Mouse (Mus musculus) hindbrain, embryonic 13.5 days (tissue): ENCODE results near the gene Chrna1. TPM values are rescaled to one million over a fixed set of nuclear protein-coding genes. Genes with fewer than 3 reads are reported as not detected.

Source experiments
- ATAC-seq: fragments of 200-750 bp; cut with Nextera tagmentation; 2 replicates; pipeline ENCODE4 v1.8.0; 2017; ENCODE audit warnings: moderate TSS enrichment; ENCODE audit not compliant: low FRiP score
- H3K27ac ChIP-seq: fragments of 300-500 bp; sonication (generic); 2 replicates; pipeline ENCODE4 v1.5.1; 2015; ENCODE audit warnings: inconsistent platforms, mild to moderate bottlenecking, moderate library complexity
- H3K27me3 ChIP-seq: fragments of 300-500 bp; sonication (generic); 2 replicates; pipeline ENCODE4 v1.6.1; 2015; ENCODE audit warnings: mild to moderate bottlenecking, inconsistent platforms
- H3K36me3 ChIP-seq: fragments of 300-500 bp; sonication (generic); 2 replicates; pipeline ENCODE4 v1.6.1; 2015; ENCODE audit warnings: mild to moderate bottlenecking, inconsistent platforms
- H3K4me1 ChIP-seq: fragments of 300-500 bp; sonication (generic); replicated peaks from 2 replicates; pipeline ENCODE4 v1.6.1; 2015; ENCODE audit warnings: inconsistent platforms
- H3K4me2 ChIP-seq: fragments of 300-500 bp; sonication (generic); 2 replicates; pipeline ENCODE4 v1.6.1; 2015; ENCODE audit warnings: inconsistent platforms, mild to moderate bottlenecking, moderate library complexity
- H3K4me3 ChIP-seq: fragments of 300-500 bp; sonication (generic); 2 replicates; pipeline ENCODE4 v1.5.1; 2015; ENCODE audit warnings: mild to moderate bottlenecking, inconsistent platforms
- H3K9ac ChIP-seq: fragments of 300-500 bp; sonication (generic); 2 replicates; pipeline ENCODE4 v1.6.1; 2015; ENCODE audit warnings: mild to moderate bottlenecking, inconsistent platforms
- H3K9me3 ChIP-seq: fragments of 300-500 bp; sonication (generic); 2 replicates; pipeline ENCODE4 v1.6.1; 2016; ENCODE audit warnings: inconsistent platforms
- WGBS: fragments of 180-500 bp; shearing (Covaris S2); methylation state at CpG from one replicate; pipeline ENCODE4 v1.1.7; 2015; 5-methylcytosine and 5-hydroxymethylcytosine counted together
- polyA plus RNA-seq: library from polyadenylated mRNA; unstranded; fragments of >200 nt; fragmentation: Nextera tagmentation; extraction: Ambion mirVana; gene quantifications from 2 replicates; pipeline ENCODE4 v1.2.1, GENCODE M21; 2015

The Chrna1 gene
- polyA plus RNA-seq, 1 experiment from 2014 or later = 0.45 TPM

DNA sequence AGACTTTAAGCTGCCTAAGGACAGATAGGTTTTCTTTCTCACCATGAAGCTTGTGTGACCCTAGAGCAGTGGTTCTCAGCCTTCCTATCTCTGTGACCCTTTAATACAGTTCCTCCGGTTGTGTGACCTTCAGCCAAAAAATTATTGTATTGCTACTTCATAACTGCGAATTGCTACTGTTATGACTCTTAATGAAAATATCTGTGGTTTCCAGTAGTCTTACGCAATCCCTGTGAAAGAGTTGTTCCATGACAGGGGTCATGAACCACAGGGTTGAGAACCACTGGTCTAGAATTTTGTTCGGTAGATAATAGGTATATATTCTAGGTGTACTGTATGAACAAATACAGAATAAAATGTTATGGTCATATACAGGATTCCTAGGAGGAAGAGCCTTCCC, 32.9 kb downstream of the Chrna1 start:
- 91% methylated on average over 4 of the region's 4 CpGs for WGBS
- H3K9me3 ChIP-seq = no peaks in the 10 kb centered on the region
- 0 out of 2 replicates have a peak, but pooled peaks cover 4% of the 10 kb centered on the region for H3K27me3 ChIP-seq
- no peak overlapping the region for H3K9ac ChIP-seq
- H3K4me3 ChIP-seq = no peak overlapping the region
- H3K36me3 ChIP-seq = no peaks in the 10 kb centered on the region
- no peak for ATAC-seq
- H3K4me1 ChIP-seq = 0 out of 2 replicates have a peak, but pooled peaks cover 2% of the 10 kb centered on the region
- no peak overlapping the region for H3K27ac ChIP-seq
- H3K4me2 ChIP-seq = no peak overlapping the region

DNA sequence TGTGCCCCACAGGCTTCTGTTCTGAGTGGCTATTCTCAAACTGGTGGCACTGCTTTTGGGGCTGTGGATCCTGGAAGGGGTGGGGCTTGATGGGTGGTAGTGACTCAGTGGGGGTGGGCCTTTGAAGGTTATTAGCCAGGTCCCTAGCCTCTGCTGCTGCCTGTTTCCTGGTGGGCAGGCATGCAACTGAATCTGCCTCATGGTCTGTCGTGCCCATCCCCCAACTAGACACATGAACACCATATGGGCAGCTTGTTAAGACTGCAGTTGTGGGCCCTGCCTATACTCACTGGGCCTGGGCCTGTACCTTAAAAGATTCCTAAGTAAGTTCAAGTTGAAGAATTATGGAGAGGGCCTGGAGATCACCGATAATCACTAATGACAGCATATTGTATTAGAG, 34.6 kb downstream of the Chrna1 start:
- H3K27ac ChIP-seq = no peak overlapping the region
- H3K36me3 ChIP-seq = no peaks in the 10 kb centered on the region
- H3K4me3 ChIP-seq = no peak overlapping the region
- H3K27me3 ChIP-seq = 0 out of 2 replicates have a peak, but pooled peaks cover 6% of the 10 kb centered on the region
- H3K9ac ChIP-seq = no peak overlapping the region
- H3K9me3 ChIP-seq = no peaks in the 10 kb centered on the region
- no peak overlapping the region for H3K4me2 ChIP-seq
- no peak for ATAC-seq
- 75% methylated on average over 2 of the region's 2 CpGs for WGBS
- H3K4me1 ChIP-seq = peaks cover 5% of the 10 kb centered on the region; the same call in 1 of the 2 replicates

DNA sequence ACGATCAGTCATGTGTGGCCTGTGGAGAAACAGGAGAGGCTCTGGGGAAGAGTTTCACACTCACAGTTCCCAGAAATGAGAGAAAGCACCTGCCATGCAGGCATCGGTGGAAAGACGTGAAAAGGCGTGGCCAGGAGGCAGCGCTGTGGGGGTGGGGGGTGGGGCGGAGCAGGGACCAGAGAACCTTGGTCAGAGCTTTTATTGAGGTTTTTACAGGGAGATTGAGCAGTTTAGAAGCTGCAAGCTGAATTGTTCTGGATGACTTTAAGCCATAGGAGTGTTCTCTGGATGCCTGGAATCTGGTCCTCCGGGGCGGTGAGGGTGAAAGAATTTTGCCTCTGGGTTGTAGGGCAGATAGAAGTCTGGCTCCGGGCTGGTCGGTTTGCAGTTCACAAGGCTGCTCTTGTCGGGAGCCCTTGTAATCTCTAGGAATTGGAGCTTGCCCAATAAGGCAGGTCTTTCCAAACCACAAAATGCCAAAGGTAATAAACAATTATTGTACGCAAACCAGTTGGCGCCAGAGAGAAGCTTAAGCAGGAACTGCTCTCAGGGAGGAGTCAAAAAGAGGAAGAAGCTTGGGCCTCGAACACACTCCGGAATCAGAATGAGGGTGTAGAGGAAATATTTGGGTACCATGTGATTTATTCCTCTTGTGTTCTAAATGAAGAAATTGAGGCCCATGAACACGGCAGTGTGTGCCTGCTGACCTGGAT, 39.5 kb downstream of the Chrna1 start:
- H3K27me3 ChIP-seq = 0 out of 2 replicates have a peak, but pooled peaks cover 6% of the 10 kb centered on the region
- H3K4me2 ChIP-seq = peak overlapping the region; percentile 17; the same call in 1 of the 2 replicates
- no peaks in the 10 kb centered on the region for H3K9me3 ChIP-seq
- peaks cover 8% of the 10 kb centered on the region; the same call in 1 of the 2 replicates for H3K4me1 ChIP-seq
- no peak overlapping the region for H3K4me3 ChIP-seq
- no peaks in the 10 kb centered on the region for H3K36me3 ChIP-seq
- 47% methylated on average over 16 of the region's 16 CpGs for WGBS
- 0 out of 2 replicates have a peak overlapping the region, but pooled peaks have one; percentile 39 for H3K9ac ChIP-seq
- H3K27ac ChIP-seq = no peak overlapping the region
- no peak for ATAC-seq

DNA sequence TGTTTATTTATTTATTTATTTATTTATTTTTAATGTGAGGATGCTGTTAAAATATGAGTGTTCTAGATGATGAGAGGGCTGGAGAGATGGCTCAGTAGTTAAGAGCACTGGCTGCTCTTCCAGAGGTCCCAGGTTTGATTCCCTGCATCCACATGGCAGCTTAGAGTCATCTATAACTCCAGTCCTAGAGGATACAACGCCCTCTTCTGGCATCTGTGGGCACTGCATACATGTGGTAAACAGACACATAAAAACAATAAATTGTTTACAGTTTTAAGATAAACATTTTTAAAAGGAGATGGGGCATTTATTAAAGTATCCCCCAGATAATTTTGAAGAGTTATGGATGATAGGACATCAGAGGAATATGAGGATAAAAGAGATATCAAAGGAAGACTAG, 40.4 kb downstream of the Chrna1 start:
- WGBS = 37% methylated on average over 1 of the region's 1 CpGs
- Histone ChIP-seq H3K4me1 (peaks cover 7% of the 10 kb centered on the region; the same call in 1 of the 2 replicates), H3K9me3 (no peaks in the 10 kb centered on the region), H3K4me2 (no peak overlapping the region), H3K27me3 (0 out of 2 replicates have a peak, but pooled peaks cover 6% of the 10 kb centered on the region), H3K27ac (no peak overlapping the region), H3K4me3 (no peak overlapping the region), H3K36me3 (no peaks in the 10 kb centered on the region), H3K9ac (no peak overlapping the region)
- no peak for ATAC-seq

DNA sequence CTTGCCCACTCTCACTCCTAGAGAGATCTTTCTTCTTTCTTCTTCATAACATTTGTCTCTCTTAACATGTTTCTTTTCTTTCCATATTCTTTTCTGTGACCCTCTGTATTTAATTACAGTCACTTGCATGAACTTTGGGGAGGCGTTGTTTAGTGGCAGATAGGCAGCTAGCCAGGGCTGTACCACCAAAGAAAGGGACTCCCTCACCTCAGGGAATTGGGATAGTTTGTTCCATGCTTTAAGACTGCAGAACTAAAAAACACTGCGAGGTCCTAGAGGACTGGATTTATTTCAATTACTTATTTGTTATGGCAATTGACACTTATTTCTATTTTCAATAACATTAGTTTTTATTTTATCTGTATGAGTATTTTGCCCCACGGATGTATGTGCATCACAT, 41.0 kb downstream of the Chrna1 start:
- no peaks in the 10 kb centered on the region for H3K9me3 ChIP-seq
- H3K36me3 ChIP-seq = no peaks in the 10 kb centered on the region
- no peak overlapping the region for H3K4me3 ChIP-seq
- H3K27ac ChIP-seq = no peak overlapping the region
- H3K4me2 ChIP-seq = no peak overlapping the region
- H3K9ac ChIP-seq = no peak overlapping the region
- WGBS = 91% methylated on average over 3 of the region's 3 CpGs
- ATAC-seq = no peak
- H3K4me1 ChIP-seq = peaks cover 7% of the 10 kb centered on the region; the same call in 1 of the 2 replicates
- 0 out of 2 replicates have a peak, but pooled peaks cover 5% of the 10 kb centered on the region for H3K27me3 ChIP-seq

DNA sequence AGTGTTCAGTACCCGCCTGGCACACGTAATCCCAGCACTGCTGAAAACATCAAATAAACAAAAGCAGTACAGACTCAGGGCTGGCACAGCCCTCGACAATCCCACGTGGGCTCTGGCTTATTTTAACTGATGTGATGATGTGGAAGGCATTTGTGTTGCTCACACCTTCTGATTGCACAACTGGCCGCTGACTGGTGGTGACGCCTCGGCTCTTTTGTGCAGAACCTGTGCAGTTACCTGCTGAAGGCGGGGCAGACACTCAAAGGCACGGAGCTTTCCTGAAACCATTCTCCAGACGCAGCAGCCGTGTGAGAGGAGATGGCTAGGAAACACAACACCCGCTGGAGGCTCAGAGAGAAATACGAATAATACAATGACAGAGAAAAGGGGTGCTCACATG, 41.5 kb downstream of the Chrna1 start:
- no peak for ATAC-seq
- H3K4me3 ChIP-seq = no peak overlapping the region
- no peaks in the 10 kb centered on the region for H3K9me3 ChIP-seq
- peaks cover 7% of the 10 kb centered on the region; the same call in 1 of the 2 replicates for H3K4me1 ChIP-seq
- no peak overlapping the region for H3K4me2 ChIP-seq
- WGBS = 90% methylated on average over 13 of the region's 13 CpGs
- 0 out of 2 replicates have a peak, but pooled peaks cover 2% of the 10 kb centered on the region for H3K27me3 ChIP-seq
- H3K27ac ChIP-seq = no peak overlapping the region
- no peaks in the 10 kb centered on the region for H3K36me3 ChIP-seq
- H3K9ac ChIP-seq = no peak overlapping the region

DNA sequence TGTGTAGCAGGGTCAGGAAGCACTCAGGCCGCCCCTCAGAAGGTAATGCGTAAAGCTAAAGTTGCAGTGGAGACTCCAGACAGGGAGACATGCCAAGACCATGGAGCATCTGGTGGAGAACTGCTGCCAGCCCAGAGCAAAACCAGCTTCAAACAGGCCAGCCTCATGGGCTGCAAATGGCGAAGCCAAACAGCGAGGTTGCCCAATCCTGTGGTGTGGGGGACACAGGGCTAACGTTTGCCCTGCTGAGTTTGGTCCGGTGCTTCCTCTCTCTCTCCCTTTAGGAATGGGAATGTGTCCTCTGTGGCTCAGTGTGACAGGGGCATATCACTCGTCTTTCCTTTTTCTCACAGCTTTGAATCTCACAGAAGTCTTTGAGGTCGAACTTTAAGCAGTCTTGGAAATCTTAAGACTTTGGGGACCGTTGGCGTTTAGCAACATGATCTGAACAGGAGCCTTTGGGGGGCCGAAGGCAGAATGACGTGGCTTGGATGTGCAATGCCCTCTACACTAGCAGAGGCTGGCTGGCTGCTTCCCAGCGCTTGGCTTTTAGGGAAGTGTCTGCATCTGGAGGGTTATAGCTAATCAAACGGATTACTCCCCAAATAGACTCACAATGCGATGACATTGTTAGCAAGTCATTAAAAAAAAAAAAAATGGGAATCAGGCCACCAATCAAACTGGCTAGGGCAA, 43.9 kb downstream of the Chrna1 start:
- Histone ChIP-seq H3K4me1 (peaks cover 7% of the 10 kb centered on the region; the same call in 1 of the 2 replicates), H3K27me3 (no peaks in the 10 kb centered on the region), H3K9ac (no peak overlapping the region), H3K36me3 (no peaks in the 10 kb centered on the region), H3K27ac (no peak overlapping the region), H3K4me3 (no peak overlapping the region), H3K4me2 (no peak overlapping the region), H3K9me3 (no peaks in the 10 kb centered on the region)
- ATAC-seq = no peak
- WGBS = 83% methylated on average over 15 of the region's 15 CpGs

DNA sequence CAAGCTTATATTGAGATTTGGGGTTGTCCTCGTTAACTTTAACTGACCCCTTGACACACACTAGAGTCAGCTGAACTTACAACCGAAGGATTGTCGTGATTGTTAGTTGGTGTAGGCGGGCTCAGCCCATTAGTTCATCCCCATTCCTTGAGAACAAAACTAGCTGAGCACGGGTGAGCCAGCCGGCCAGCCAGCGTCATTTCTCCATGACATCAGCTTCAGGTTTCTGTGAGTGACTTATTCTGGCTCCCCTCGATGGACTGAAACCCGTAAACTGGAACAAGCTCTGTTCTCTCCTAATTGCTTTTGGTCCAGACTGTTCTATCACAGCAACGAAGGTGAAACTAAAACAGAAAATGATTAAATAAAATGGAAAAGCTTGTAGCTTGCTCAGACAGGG, 45.4 kb downstream of the Chrna1 start:
- H3K4me3 ChIP-seq = no peak overlapping the region
- no peak overlapping the region for H3K9ac ChIP-seq
- H3K27me3 ChIP-seq = 0 out of 2 replicates have a peak, but pooled peaks cover 5% of the 10 kb centered on the region
- no peaks in the 10 kb centered on the region for H3K36me3 ChIP-seq
- no peak for ATAC-seq
- peaks cover 10% of the 10 kb centered on the region for H3K4me1 ChIP-seq
- H3K9me3 ChIP-seq = no peaks in the 10 kb centered on the region
- no peak overlapping the region for H3K4me2 ChIP-seq
- WGBS = 75% methylated on average over 10 of the region's 10 CpGs
- no peak overlapping the region for H3K27ac ChIP-seq

DNA sequence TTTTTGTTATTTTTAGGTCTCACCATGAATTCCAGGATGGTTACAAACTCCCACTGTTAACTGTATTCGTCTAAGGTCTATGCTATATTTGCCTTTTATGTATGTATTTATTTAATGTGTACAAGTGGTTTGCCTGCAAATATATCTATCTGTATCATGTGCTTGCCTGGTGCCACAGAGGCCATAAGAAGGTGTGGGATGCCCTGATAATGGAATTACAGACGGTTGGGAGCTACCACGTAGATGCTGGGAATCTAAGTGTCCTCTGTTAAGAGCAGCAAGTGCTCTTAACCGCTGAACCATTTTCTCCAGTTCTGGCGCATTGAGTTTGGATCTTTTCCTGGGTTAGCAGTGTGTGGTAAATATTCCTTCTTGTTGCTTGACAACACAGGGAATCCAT, 49.7 kb downstream of the Chrna1 start:
- H3K9me3 ChIP-seq = no peaks in the 10 kb centered on the region
- H3K27me3 ChIP-seq = peaks cover 12% of the 10 kb centered on the region
- H3K4me3 ChIP-seq = no peak overlapping the region
- no peak overlapping the region for H3K4me2 ChIP-seq
- H3K9ac ChIP-seq = no peak overlapping the region
- WGBS = 65% methylated on average over 5 of the region's 5 CpGs
- H3K27ac ChIP-seq = no peak overlapping the region
- peaks cover 29% of the 10 kb centered on the region for H3K4me1 ChIP-seq
- ATAC-seq = no peak
- no peaks in the 10 kb centered on the region for H3K36me3 ChIP-seq

DNA sequence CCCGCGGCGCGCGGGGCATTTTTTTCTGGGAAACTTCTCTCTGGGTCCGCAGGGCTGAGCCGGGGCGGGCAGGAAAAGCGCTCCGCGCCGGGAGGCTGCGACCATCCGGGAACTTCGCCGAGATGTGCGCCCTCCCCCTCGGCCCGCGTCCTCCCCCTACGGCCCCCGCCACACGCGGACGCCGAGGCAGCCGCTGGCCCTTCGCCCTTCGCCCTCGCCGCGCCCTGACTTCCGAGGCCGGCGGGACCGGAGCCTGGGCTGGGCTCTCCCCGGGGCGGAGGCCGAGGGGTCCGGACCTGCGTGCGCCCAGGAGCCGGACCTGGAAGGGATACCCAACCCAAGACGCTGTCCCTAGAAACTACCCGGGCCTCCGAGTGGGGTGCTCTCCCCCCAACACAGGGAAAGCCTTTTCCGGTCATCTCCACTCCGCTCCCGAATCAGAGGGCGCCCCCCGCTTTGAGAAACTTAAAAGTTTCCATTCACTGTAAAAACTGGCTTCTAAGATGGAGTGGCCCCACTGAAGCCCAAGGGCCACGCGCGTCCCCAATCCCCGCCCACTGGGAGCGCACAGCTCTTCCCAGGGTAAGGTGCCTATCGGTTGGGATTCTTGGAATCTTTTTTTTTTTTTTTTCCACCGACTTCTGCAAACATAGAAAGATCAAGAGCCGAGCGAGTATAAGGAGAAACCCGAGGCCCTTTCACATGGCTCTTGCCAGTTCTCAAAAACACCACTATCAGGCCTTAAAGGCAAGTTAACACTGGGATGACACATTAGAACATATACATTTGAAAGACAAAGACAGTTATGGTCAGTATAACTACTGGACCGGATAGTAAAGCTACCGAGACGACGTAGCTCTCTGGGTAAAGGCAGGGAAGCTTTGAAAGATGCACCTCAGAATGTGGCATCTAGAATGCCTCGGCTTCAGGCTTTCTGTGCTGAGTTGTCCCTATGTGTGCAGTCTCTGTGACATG, 50.5 kb downstream of the Chrna1 start, which contains the start of gene Wipf1:
Gene Wipf1 (minus strand): TSS at position 379 of the 975 bp plus-strand sequence.
- 2% methylated on average over 64 of the region's 66 CpGs for WGBS
- peak; percentile 86 for ATAC-seq
- Histone ChIP-seq H3K27me3 (peaks cover 12% of the 10 kb centered on the region), H3K4me2 (peak within 1 kb of the TSS; percentile 94), H3K36me3 (no peaks in the 10 kb centered on the region), H3K4me3 (peak within 1 kb of the TSS; percentile 73), H3K9me3 (no peaks in the 10 kb centered on the region), H3K9ac (peak within 1 kb of the TSS; percentile 87), H3K4me1 (peaks cover 29% of the 10 kb centered on the region), H3K27ac (peak within 1 kb of the TSS; percentile 60)

DNA sequence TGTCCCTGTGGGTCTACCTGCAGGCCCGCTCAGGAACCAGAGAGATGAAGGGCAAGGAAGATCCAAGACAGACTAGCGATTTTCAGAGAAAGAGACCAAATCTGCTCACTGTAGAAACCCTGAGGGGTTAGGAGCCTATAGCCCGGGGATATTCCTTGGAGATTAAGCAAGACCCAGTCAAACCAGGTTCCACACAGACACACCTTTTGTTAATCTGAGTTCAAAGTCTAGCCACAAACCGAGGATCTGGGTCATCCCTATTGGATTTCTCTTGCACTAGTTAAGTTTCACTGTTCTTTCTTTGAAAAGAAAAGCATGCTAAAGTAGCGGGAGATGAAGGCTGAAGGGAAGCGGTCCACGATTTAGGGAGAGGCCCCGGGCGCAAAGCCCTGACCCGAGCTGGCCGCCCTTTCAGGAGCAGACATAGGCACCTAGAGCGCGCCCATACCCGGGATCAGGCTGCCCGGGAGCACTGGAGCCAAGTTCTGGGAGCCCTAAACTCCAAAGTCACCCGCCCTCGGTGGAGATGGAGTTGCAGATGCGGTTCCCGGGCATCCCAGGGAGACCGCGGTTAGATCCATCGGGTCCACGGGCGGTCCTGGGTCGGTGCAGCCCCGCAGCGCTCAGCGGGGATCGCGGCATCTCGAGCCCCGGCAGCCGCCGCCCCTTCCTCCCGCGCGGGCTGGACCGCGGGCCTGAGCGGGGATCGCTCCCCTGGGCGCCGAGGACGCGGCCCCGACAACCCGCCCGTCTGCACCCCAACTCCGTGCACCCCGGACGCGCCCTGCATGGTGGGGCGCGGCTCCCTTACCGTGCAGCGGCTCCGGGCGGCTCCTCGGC, 51.4 kb downstream of the Chrna1 start:
- peak; percentile 72 for ATAC-seq
- peak overlapping the region; percentile 87 for H3K9ac ChIP-seq
- peak overlapping the region; percentile 73 for H3K4me3 ChIP-seq
- peaks cover 29% of the 10 kb centered on the region for H3K4me1 ChIP-seq
- no peaks in the 10 kb centered on the region for H3K36me3 ChIP-seq
- 3% methylated on average over 48 of the region's 59 CpGs for WGBS
- peak overlapping the region; percentile 94 for H3K4me2 ChIP-seq
- no peaks in the 10 kb centered on the region for H3K9me3 ChIP-seq
- peaks cover 12% of the 10 kb centered on the region for H3K27me3 ChIP-seq
- peak overlapping the region; percentile 60 for H3K27ac ChIP-seq
